Mouse (Mus musculus): ENCODE measurements around the gene Mapre3. TPM values are rescaled to one million over a fixed set of nuclear protein-coding genes. Genes with fewer than 3 reads are reported as not detected.
A peak's percentile ranks its signal among the peaks of the same experiment; 100 is the strongest.

The Mapre3 gene
- polyA plus RNA-seq, 1 experiment from 2014 or later: 116 TPM

DNA sequence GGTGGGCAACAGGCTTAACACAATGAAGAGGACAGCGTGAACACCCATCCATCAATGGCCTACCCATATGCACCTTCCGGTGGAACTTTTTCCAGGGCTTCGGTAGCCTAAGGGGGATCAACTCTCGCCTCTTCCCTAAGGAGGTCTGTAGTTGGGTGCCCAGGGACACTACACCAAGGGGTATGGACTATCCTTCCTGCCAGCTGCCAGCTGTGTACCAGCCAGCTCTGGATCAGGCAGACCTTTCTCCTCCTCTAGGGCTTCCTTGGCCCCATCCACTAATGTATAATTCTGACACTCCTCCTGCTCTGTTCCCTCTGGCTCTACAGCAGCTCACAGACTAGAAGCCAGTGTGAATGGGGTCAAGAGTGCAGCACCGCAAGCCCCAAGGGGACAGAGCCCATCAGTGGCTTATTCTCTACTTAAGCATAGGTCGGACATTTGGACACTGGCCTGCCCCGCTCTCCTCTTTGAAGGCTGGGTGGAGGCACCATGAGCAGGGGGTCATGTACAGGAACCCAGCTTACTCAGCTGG, 99.7 kb downstream of the Mapre3 start:
- peaks cover 43% of the 10 kb centered on the region for H3K4me1 ChIP-seq (replicated peaks)
- peak overlapping the region; percentile 83 for H3K27ac ChIP-seq (replicated peaks)
- H3K9ac ChIP-seq: peak overlapping the region; percentile 63
- no peak for ATAC-seq (ENCODE audit: low read depth)
- 77% methylated on average over 7 of the region's 7 CpGs for WGBS
- peak overlapping the region; percentile 35 for H3K4me3 ChIP-seq
- H3K36me3 ChIP-seq: no peaks in the 10 kb centered on the region
- H3K27me3 ChIP-seq: no peaks in the 10 kb centered on the region
- H3K4me2 ChIP-seq: peak overlapping the region; percentile 46
- H3K9me3 ChIP-seq: no peaks in the 10 kb centered on the region

DNA sequence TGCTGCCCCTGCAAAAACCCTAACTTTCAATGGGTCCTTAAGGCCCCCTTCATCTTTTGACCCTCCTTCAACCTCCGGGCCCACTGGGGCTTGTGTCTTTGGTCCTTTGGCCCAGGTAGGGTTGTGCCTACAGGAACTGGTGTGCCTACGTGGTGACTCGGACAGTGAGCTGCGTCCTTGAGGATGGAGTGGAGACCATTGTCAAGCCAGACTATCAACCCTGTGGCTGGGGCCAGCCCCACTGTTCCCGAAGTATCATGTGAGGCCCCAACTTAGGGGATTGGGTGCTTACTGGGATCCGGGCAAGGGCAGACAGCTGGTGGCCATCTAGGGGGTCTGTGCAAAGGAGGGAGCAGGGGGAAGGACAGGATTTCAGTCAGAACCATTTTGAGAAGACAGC, 100.4 kb downstream of the Mapre3 start:
- Histone ChIP-seq H3K4me2 (peak overlapping the region; percentile 46), H3K9ac (peak overlapping the region; percentile 63; the same call in 1 of the 2 replicates), H3K36me3 (no peaks in the 10 kb centered on the region), H3K9me3 (no peaks in the 10 kb centered on the region), H3K4me1 (replicated peaks) (peaks cover 44% of the 10 kb centered on the region), H3K27ac (replicated peaks) (no peak overlapping the region), H3K4me3 (peak overlapping the region; percentile 35), H3K27me3 (no peaks in the 10 kb centered on the region)
- 72% methylated on average over 6 of the region's 6 CpGs for WGBS
- ATAC-seq (ENCODE audit: low read depth): no peak

DNA sequence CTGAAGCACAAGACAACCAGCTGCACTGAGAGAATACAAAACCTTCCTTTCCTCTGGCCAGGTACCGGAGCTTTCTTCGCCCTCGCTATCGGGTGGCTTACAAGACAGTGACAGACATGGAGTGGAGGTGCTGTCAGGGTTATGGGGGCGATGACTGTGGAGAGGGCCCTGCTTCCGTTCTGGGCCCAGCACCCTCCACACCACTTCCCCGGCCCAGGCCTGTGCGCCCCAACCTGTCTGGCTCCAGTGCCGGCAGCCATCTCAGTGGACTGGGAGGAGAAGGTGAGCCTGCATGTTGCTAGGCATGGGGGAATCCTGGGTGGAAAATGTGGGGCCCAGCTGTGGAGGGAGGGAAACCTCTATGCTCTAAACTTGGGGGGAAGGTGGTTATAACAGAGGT, 101.0 kb downstream of the Mapre3 start:
- Histone ChIP-seq H3K27ac (replicated peaks) (0 out of 2 replicates have a peak overlapping the region, but pooled peaks have one; percentile 34), H3K36me3 (no peaks in the 10 kb centered on the region), H3K4me2 (peak overlapping the region; percentile 46), H3K4me3 (peak overlapping the region; percentile 35; the same call in 1 of the 2 replicates), H3K27me3 (no peaks in the 10 kb centered on the region), H3K4me1 (replicated peaks) (peaks cover 51% of the 10 kb centered on the region), H3K9me3 (no peaks in the 10 kb centered on the region), H3K9ac (peak overlapping the region; percentile 46; the same call in 1 of the 2 replicates)
- ATAC-seq (ENCODE audit: low read depth): peak; percentile 47
- 70% methylated on average over 9 of the region's 9 CpGs for WGBS

Other genes starting within 250 kb of the Mapre3 start
- gene Kcnk3, start 226.5 kb upstream of the Mapre3 start, polyA plus RNA-seq (2015; fragmentation: Nextera tagmentation; extraction: Ambion mirVana): 5.0 and 6.1 TPM in 2 replicates
- gene Slc35f6, start 166.7 kb upstream of the Mapre3 start, polyA plus RNA-seq (2015; fragmentation: Nextera tagmentation; extraction: Ambion mirVana): 26.5 and 28.0 TPM in 2 replicates
- gene Cenpa, start 147.9 kb upstream of the Mapre3 start, polyA plus RNA-seq (2015; fragmentation: Nextera tagmentation; extraction: Ambion mirVana): 60.2 and 69.1 TPM in 2 replicates
- 176 and 184 TPM in 2 replicates for gene Dpysl5, start 103.1 kb upstream of the Mapre3 start, polyA plus RNA-seq (2015; fragmentation: Nextera tagmentation; extraction: Ambion mirVana)
- 52.5 and 57.4 TPM in 2 replicates for gene Tmem214, start 53.4 kb downstream of the Mapre3 start, polyA plus RNA-seq (2015; fragmentation: Nextera tagmentation; extraction: Ambion mirVana)
- gene Agbl5, start 74.1 kb downstream of the Mapre3 start, polyA plus RNA-seq (2015; fragmentation: Nextera tagmentation; extraction: Ambion mirVana): 25.8 and 29.3 TPM in 2 replicates
- gene Ost4, start 93.1 kb downstream of the Mapre3 start, polyA plus RNA-seq (2015; fragmentation: Nextera tagmentation; extraction: Ambion mirVana): 258 and 278 TPM in 2 replicates
- gene Emilin1, start 98.8 kb downstream of the Mapre3 start, polyA plus RNA-seq (2015; fragmentation: Nextera tagmentation; extraction: Ambion mirVana): 30.7 and 43.9 TPM in 2 replicates
- 11.4 and 11.9 TPM in 2 replicates for gene Khk, start 106.8 kb downstream of the Mapre3 start, polyA plus RNA-seq (2015; fragmentation: Nextera tagmentation; extraction: Ambion mirVana)
- gene Cgref1, start 130.9 kb downstream of the Mapre3 start, polyA plus RNA-seq (2015; fragmentation: Nextera tagmentation; extraction: Ambion mirVana): 33.7 and 38.1 TPM in 2 replicates
- gene Preb, start 145.7 kb downstream of the Mapre3 start, polyA plus RNA-seq (2015; fragmentation: Nextera tagmentation; extraction: Ambion mirVana): 117 and 120 TPM in 2 replicates
- gene Tcf23, start 154.0 kb downstream of the Mapre3 start, polyA plus RNA-seq (2015; fragmentation: Nextera tagmentation; extraction: Ambion mirVana): not detected in 2 replicates
- 154 and 183 TPM in 2 replicates for gene Atraid, start 233.7 kb downstream of the Mapre3 start, polyA plus RNA-seq (2015; fragmentation: Nextera tagmentation; extraction: Ambion mirVana)
- gene Slc5a6, start 234.3 kb downstream of the Mapre3 start, polyA plus RNA-seq (2015; fragmentation: Nextera tagmentation; extraction: Ambion mirVana): 12.9 and 13.7 TPM in 2 replicates
- gene Cad, start 240.1 kb downstream of the Mapre3 start, polyA plus RNA-seq (2015; fragmentation: Nextera tagmentation; extraction: Ambion mirVana): 13.4 and 14.7 TPM in 2 replicates

Measured in neural tube, embryonic 13.5 days (tissue).